Mouse (Mus musculus) embryo, embryonic 11.5 days (tissue): ENCODE results near the gene Ablim2.
A peak's percentile ranks its signal among the peaks of the same experiment; 100 is the strongest.

Experiments
- DNase-seq: peaks from one replicate; pipeline ENCODE4 v3.0.0-alpha.2; 2012; ENCODE audit warnings: low read depth, low spot score

The Ablim2 gene

GRCm38 (mm10) chr5:35770246-35770645 lies 12.6 kb downstream of the Ablim2 start:
- no peak for DNase-seq

- DNase-seq, result no peak
These were observed 13.4 kb downstream of the Ablim2 start for GRCm38 (mm10) chr5:35770891-35771663.

GRCm38 (mm10) chr5:35773274-35774136 lies 15.8 kb downstream of the Ablim2 start:
- DNase-seq, result no peak

GRCm38 (mm10) chr5:35774137-35774424 lies 16.4 kb downstream of the Ablim2 start:
- DNase-seq, result no peak

- no peak for DNase-seq
These were observed 23.4 kb downstream of the Ablim2 start for GRCm38 (mm10) chr5:35781116-35781515.

GRCm38 (mm10) chr5:35782648-35783180 lies 25.0 kb downstream of the Ablim2 start:
- DNase-seq, result no peak

GRCm38 (mm10) chr5:35785853-35786252 lies 28.2 kb downstream of the Ablim2 start:
- no peak for DNase-seq

- no peak for DNase-seq
These were observed 30.2 kb downstream of the Ablim2 start for GRCm38 (mm10) chr5:35787847-35788246.

GRCm38 (mm10) chr5:35788719-35789118 lies 31.0 kb downstream of the Ablim2 start:
- no peak for DNase-seq

GRCm38 (mm10) chr5:35789697-35790096 lies 32.0 kb downstream of the Ablim2 start:
- no peak for DNase-seq

- no peak for DNase-seq
These were observed 32.8 kb downstream of the Ablim2 start for GRCm38 (mm10) chr5:35790387-35791065.

GRCm38 (mm10) chr5:35793971-35794370 lies 36.3 kb downstream of the Ablim2 start:
- no peak for DNase-seq

GRCm38 (mm10) chr5:35794942-35795341 lies 37.3 kb downstream of the Ablim2 start:
- no peak for DNase-seq

GRCm38 (mm10) chr5:35795481-35796048 lies 37.9 kb downstream of the Ablim2 start:
- DNase-seq, result peak; percentile 51

- no peak for DNase-seq
These were observed 38.5 kb downstream of the Ablim2 start for GRCm38 (mm10) chr5:35796136-35796535.

GRCm38 (mm10) chr5:35799090-35799489 lies 41.4 kb downstream of the Ablim2 start:
- no peak for DNase-seq

- no peak for DNase-seq
These were observed 45.7 kb downstream of the Ablim2 start for GRCm38 (mm10) chr5:35803416-35803815.

GRCm38 (mm10) chr5:35804685-35805084 lies 47.0 kb downstream of the Ablim2 start:
- DNase-seq, result no peak

GRCm38 (mm10) chr5:35805209-35805608 lies 47.5 kb downstream of the Ablim2 start:
- DNase-seq, result no peak

- DNase-seq, result no peak
These were observed 49.3 kb downstream of the Ablim2 start for GRCm38 (mm10) chr5:35807018-35807417.

GRCm38 (mm10) chr5:35810526-35810925 lies 52.8 kb downstream of the Ablim2 start:
- no peak for DNase-seq
